Mouse (Mus musculus) liver, embryonic 14.5 days (tissue): ENCODE data around the gene Ctnnd2. TPM values are rescaled to one million over a fixed set of nuclear protein-coding genes. Genes with fewer than 3 reads are reported as not detected.

ENCODE experiments used
- ATAC-seq: fragments of 200-750 bp; cut with Nextera tagmentation; 2 replicates; pipeline ENCODE4 v1.8.0; 2017; ENCODE audit warnings: moderate number of reproducible peaks, mild to moderate bottlenecking, moderate library complexity; ENCODE audit not compliant: insufficient read depth
- DNase-seq, 3 experiments: peaks; one replicate each; pipeline ENCODE4 v3.0.0-alpha.2; 2012 to 2013; ENCODE audit warnings: low read depth in 3 of 3, low spot score in 3 of 3
- H3K27ac ChIP-seq: fragments of 300-500 bp; sonication (generic); 2 replicates; pipeline ENCODE4 v1.5.1; 2014; ENCODE audit warnings: moderate library complexity, mild to moderate bottlenecking, control low read depth, inconsistent platforms
- H3K27me3 ChIP-seq: fragments of 300-500 bp; sonication (generic); 2 replicates; pipeline ENCODE4 v1.6.1; 2014; ENCODE audit warnings: mild to moderate bottlenecking, low read length, moderate library complexity; ENCODE audit not compliant: control insufficient read depth, insufficient read depth
- H3K36me3 ChIP-seq: fragments of 300-500 bp; sonication (generic); replicated peaks from 2 replicates; pipeline ENCODE4 v1.6.1; 2014; ENCODE audit warnings: low read depth; ENCODE audit not compliant: control insufficient read depth, insufficient read depth
- H3K4me1 ChIP-seq, 2 experiments: fragments of 200-500 bp in 1 of 2; fragments of 300-500 bp in 1 of 2; sonication (generic) in 1 of 2; replicated peaks; 2 replicates each; pipeline ENCODE4 v1.6.1; 2012 to 2014; ENCODE audit warnings: antibody characterized with exemption in 1 of 2, inconsistent platforms in 1 of 2, low read length in 1 of 2; ENCODE audit not compliant: control insufficient read depth in 2 of 2, insufficient read depth in 2 of 2
- H3K4me2 ChIP-seq: fragments of 300-500 bp; sonication (generic); 2 replicates; pipeline ENCODE4 v1.6.1; 2014; ENCODE audit warnings: low read depth, mild to moderate bottlenecking, control low read depth, moderate library complexity
- H3K4me3 ChIP-seq, 2 experiments: fragments of 200-500 bp in 1 of 2; fragments of 300-500 bp in 1 of 2; sonication (generic) in 1 of 2; 2 replicates each; pipeline ENCODE4 v1.5.1; 2012 to 2014; ENCODE audit warnings: low read depth in 2 of 2, low read length in 2 of 2, mild to moderate bottlenecking in 2 of 2, control low read depth in 1 of 2, inconsistent platforms in 1 of 2, moderate library complexity in 1 of 2; ENCODE audit not compliant: insufficient read depth in 1 of 2
- H3K9ac ChIP-seq: fragments of 300-500 bp; sonication (generic); replicated peaks from 2 replicates; pipeline ENCODE4 v1.6.1; 2014; ENCODE audit warnings: mild to moderate bottlenecking, control low read depth, moderate library complexity
- H3K9me3 ChIP-seq: fragments of 300-500 bp; sonication (generic); 2 replicates; pipeline ENCODE4 v1.6.1; 2016; ENCODE audit warnings: low read length, mixed read lengths; ENCODE audit not compliant: control insufficient read depth
- CTCF ChIP-seq: IDR thresholded peaks from 2 replicates; pipeline ENCODE4 v1.5.1; 2016; ENCODE audit warnings: antibody characterized with exemption, low read depth, control low read depth
- EP300 ChIP-seq: IDR thresholded peaks from 2 replicates; pipeline ENCODE4 v1.6.1; 2016; ENCODE audit warnings: antibody characterized with exemption, low read depth
- WGBS: fragments of 180-500 bp; shearing (Covaris S2); extraction: QIAGEN DNeasy Blood & Tissue Kit; methylation state at CpG from one replicate; pipeline ENCODE4 v1.1.7; 2014; ENCODE audit not compliant: insufficient replicate concordance; 5-methylcytosine and 5-hydroxymethylcytosine counted together
- polyA plus RNA-seq, 2 experiments: library from polyadenylated mRNA; depleted of rRNA in 1 of 2; stranded (reverse) in 1 of 2; unstranded in 1 of 2; fragments of >200 nt; fragmentation: Nextera tagmentation in 1 of 2; extraction: Ambion mirVana in 1 of 2; gene quantifications; 2 replicates each; pipeline versions ENCODE4 v1.2.1 to v1.2.3; 2012 to 2014

Ctnnd2 gene
- polyA plus RNA-seq, 2 experiments, result 0.09 to 0.11 TPM

DNA sequence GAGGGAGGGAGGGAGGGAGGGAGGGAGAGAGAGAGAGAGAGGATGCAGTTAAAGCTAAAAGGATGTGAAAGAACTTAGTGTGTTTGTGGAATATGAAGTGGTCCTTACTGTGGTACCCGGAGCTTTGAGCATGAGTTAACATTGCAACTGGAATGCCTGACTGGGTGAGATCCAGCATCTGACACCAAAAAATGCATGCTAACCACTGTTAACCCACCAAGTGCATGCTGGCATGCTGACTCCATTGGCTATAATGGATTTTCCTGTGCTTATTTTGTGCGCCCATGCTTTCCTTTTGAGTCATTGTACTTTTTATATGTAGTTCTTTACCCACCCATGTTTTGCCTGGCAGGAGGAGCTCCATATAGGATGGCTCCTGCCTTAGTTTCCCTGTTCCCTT, 383.4 kb downstream of the Ctnnd2 start:
- no peak overlapping the region for H3K4me3 ChIP-seq
- H3K9ac ChIP-seq, result no peak overlapping the region
- no peaks in the 10 kb centered on the region for H3K9me3 ChIP-seq
- H3K27me3 ChIP-seq, result no peaks in the 10 kb centered on the region
- TF ChIP-seq EP300 (no peak), CTCF (no peak)
- H3K4me2 ChIP-seq, result no peak overlapping the region
- ATAC-seq (no peak), DNase-seq (no peak)
- 53% methylated on average over 2 of the region's 2 CpGs for WGBS
- no peaks in the 10 kb centered on the region for H3K4me1 ChIP-seq
- no peak overlapping the region for H3K27ac ChIP-seq
- H3K36me3 ChIP-seq, result no peaks in the 10 kb centered on the region

DNA sequence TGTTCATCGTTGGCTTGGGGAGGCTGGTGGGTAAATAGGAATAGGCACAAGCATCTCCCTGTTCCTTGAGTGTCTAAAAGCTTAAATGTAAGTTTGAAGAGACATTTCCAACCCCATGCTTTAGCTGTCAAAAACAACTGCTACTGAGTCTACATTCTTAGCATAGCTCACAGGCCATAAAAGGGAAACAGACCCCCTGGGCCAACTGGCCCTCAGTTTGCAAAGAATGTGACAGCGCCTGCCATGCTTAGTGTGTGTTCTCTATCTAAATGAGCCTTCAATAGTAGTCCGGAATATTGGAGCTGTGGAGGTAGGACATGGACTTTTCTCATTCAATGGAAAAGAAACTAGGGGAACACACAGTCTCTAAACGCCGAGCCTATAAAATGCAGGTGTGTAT, 390.0 kb downstream of the Ctnnd2 start:
- WGBS, result 67% methylated on average over 5 of the region's 5 CpGs
- H3K4me1 ChIP-seq, result no peaks in the 10 kb centered on the region
- no peak for ATAC-seq
- TF ChIP-seq EP300 (no peak), CTCF (no peak)
- no peaks in the 10 kb centered on the region for H3K36me3 ChIP-seq
- H3K9ac ChIP-seq, result no peak overlapping the region
- no peak for DNase-seq
- H3K9me3 ChIP-seq, result no peaks in the 10 kb centered on the region
- H3K4me3 ChIP-seq, result no peak overlapping the region
- H3K27ac ChIP-seq, result no peak overlapping the region
- no peak overlapping the region for H3K4me2 ChIP-seq
- no peaks in the 10 kb centered on the region for H3K27me3 ChIP-seq

- no peak overlapping the region for H3K9ac ChIP-seq
- WGBS, result 58% methylated on average over 2 of the region's 2 CpGs
Observed at GRCm38 (mm10) chr15:30564594-30564993, 392.2 kb downstream of the Ctnnd2 start.

DNA sequence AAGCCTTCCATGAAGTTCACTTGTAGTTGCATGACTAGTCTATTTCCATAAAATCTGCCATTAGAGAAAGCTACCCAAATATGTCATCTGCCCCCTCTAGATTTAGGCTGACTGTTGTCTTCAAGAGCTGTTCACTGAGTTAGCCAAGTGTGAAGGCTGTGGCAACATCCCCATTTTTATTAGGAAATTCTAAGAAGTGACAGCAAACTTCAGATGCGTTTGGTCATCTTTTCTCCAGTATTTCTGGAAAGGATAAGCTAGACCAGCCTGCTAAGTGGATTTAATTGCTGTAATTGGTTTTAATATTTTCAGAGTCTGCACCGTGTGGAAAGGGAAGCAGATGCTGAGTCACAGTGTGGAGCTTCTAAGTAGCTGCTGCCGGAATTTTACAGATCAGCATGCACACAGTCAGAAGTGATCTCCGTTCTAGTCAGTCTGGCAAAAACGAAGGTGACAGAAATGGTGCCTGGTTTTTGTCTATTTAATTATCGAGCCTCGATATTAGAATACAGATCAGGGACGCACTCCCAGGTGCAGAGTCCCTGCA, 397.9 kb downstream of the Ctnnd2 start:
- ATAC-seq (no peak), DNase-seq (no peak)
- no peaks in the 10 kb centered on the region for H3K9me3 ChIP-seq
- no peaks in the 10 kb centered on the region for H3K27me3 ChIP-seq
- no peak overlapping the region for H3K27ac ChIP-seq
- no peak overlapping the region for H3K4me3 ChIP-seq
- H3K4me2 ChIP-seq, result no peak overlapping the region
- WGBS, result 65% methylated on average over 8 of the region's 8 CpGs
- H3K4me1 ChIP-seq, result no peaks in the 10 kb centered on the region
- H3K9ac ChIP-seq, result no peak overlapping the region
- TF ChIP-seq CTCF, result no peak
- no peak for TF ChIP-seq EP300
- no peaks in the 10 kb centered on the region for H3K36me3 ChIP-seq

More at GRCm38 (mm10) chr15:30564594-30564993, 392.2 kb downstream of the Ctnnd2 start:
- Histone ChIP-seq H3K4me2 (no peak overlapping the region), H3K9me3 (no peaks in the 10 kb centered on the region), H3K4me3 (no peak overlapping the region), H3K27ac (no peak overlapping the region), H3K27me3 (no peaks in the 10 kb centered on the region), H3K36me3 (no peaks in the 10 kb centered on the region), H3K4me1 (no peaks in the 10 kb centered on the region)
- no peak for TF ChIP-seq CTCF
- TF ChIP-seq EP300, result no peak
- ATAC-seq, result no peak
- no peak for DNase-seq

- no peaks in the 10 kb centered on the region for H3K9me3 ChIP-seq
- no peak for ATAC-seq
- H3K27me3 ChIP-seq, result no peaks in the 10 kb centered on the region
- DNase-seq, result no peak
- H3K27ac ChIP-seq, result no peak overlapping the region
- H3K9ac ChIP-seq, result no peak overlapping the region
- no peak overlapping the region for H3K4me3 ChIP-seq
- no peak overlapping the region for H3K4me2 ChIP-seq
- H3K4me1 ChIP-seq, result no peaks in the 10 kb centered on the region
- H3K36me3 ChIP-seq, result no peaks in the 10 kb centered on the region
- TF ChIP-seq EP300 (no peak), CTCF (no peak)
- WGBS, result 61% methylated on average over 5 of the region's 5 CpGs
Observed at GRCm38 (mm10) chr15:30587446-30587845, 415.1 kb downstream of the Ctnnd2 start.
